ENCODE assay signal across 26 mouse cellular contexts in genomic region chr9:114086422-114086821, GRCm38 (mm10). TPM values are rescaled to one million over a fixed set of nuclear protein-coding genes. Genes with fewer than 3 reads are reported as not detected.
"Had no signal": no experiment of that assay in that cellular context is flagged by ENCODE, and none has a peak within 500 bp of the region (broad histone marks: within the 10 kb centered on the region; RNA-seq: fewer than 3 reads in every experiment).

No protein-coding gene starts in this region.

- H3K4me3 ChIP-seq: gastrocnemius, adult 2 months; heart, embryonic 10.5 days; heart, embryonic 12.5 days; hindbrain, embryonic 10.5 days; hindbrain, embryonic 12.5 days; layer of hippocampus, adult 2 months; left cerebral cortex, adult 2 months; limb, embryonic 10.5 days; limb, embryonic 12.5 days; liver, embryonic 13.5 days had no signal

- H3K36me3 ChIP-seq: heart, embryonic 10.5 days; heart, embryonic 12.5 days; hindbrain, embryonic 10.5 days; hindbrain, embryonic 12.5 days; limb, embryonic 10.5 days; limb, embryonic 12.5 days; liver, embryonic 13.5 days had no signal

- H3K4me1 ChIP-seq: heart, embryonic 10.5 days; heart, embryonic 12.5 days; hindbrain, embryonic 10.5 days; hindbrain, embryonic 12.5 days; limb, embryonic 10.5 days; liver, embryonic 13.5 days had no signal

- ATAC-seq: hindbrain, embryonic 16.5 days; intestine, embryonic 16.5 days had no signal

- DNase-seq: gastrocnemius, postnatal 25 days; heart, adult 18-20 months; heart, postnatal 10 days; heart, postnatal 4 days; kidney, adult 11 months; kidney, adult 2 months; kidney, adult 9 months; kidney, postnatal 10 days; kidney, postnatal 25 days; kidney, postnatal 4 days; liver; liver, embryonic 13.5 days had no signal

- H3K9ac ChIP-seq: heart, embryonic 12.5 days; hindbrain, embryonic 12.5 days; hindbrain, embryonic 14.5 days; limb, embryonic 12.5 days; liver, embryonic 13.5 days had no signal

- H3K9me3 ChIP-seq: heart, embryonic 10.5 days; heart, embryonic 12.5 days; hindbrain, embryonic 10.5 days; hindbrain, embryonic 12.5 days; limb, embryonic 10.5 days; limb, embryonic 12.5 days; liver, embryonic 13.5 days had no signal

- H3K27me3 ChIP-seq: heart, embryonic 12.5 days; hindbrain, embryonic 12.5 days; limb, embryonic 12.5 days; liver, embryonic 13.5 days had no signal

- H3K4me2 ChIP-seq: heart, embryonic 12.5 days; hindbrain, embryonic 12.5 days; hindbrain, embryonic 14.5 days; limb, embryonic 12.5 days; liver, embryonic 11.5 days; liver, embryonic 13.5 days had no signal

- H3K27ac ChIP-seq: gastrocnemius, adult 2 months; heart, embryonic 10.5 days; hindbrain, embryonic 10.5 days; hindbrain, embryonic 12.5 days; hindbrain, embryonic 14.5 days; layer of hippocampus, adult 2 months; left cerebral cortex, adult 2 months; limb, embryonic 10.5 days; limb, embryonic 12.5 days; liver, embryonic 13.5 days had no signal

RNA-seq across cellular contexts. Expression of gene Susd5, which starts 29.5 kb away (rescaled TPM):
- total RNA-seq: granulocyte monocyte progenitor cell, adult 5-6 weeks had no signal
- polyA plus RNA-seq: liver, embryonic 13.5 days had no signal
